Mouse (Mus musculus) cerebellum, adult (tissue): ENCODE measurements around the gene Pax4.

Experiments used
- ATAC-seq: cut with Nextera tagmentation; 2 replicates; pipeline ENCODE4 v1.9.2; 2017; ENCODE audit warnings: mild to moderate bottlenecking, moderate library complexity, mixed read lengths; ENCODE audit not compliant: insufficient number of reproducible peaks, low FRiP score, low TSS enrichment

Gene Pax4

DNA sequence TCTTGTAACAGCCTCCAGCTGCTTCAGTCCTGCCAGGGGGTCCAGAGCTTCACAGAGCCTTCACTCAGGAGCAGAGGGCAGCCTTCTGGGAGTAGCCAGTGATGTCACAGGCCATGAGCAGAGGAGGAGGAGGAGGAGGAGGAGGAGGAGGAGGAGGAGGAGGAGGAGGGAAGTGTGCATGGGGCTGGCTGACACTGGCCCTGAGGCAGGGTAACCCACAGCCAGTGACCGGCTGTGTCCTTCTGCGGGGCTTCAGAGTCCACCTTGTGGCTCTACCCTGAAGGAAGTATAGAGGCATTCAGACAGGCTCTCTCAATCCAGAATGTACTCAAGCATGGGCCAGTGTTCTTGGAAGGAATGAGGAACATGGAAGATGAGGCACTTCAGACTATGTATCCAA is at the start of gene Pax4:
Gene Pax4 (minus strand): TSS at position 101 of the 400 bp plus-strand sequence.
- ATAC-seq = no peak

DNA sequence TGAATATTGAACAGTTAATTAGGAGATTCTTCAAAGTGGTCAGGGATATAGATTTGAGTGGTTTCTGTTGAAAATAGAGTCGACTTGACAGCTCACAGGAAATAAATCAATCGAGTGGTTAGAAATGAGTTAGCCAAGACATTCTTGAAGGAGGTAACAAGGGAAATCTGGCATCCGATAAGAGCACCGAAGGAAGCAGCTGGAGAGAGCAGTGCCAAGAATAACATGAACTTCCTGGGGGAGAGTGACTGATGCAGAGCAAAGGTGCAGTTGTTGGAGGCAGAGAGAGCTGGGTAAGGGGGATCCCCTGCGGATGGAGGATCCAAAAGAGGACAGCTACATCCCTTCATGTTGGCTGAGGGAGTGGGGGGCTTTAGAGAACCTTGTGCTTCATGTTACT is 48.7 kb upstream of the Pax4 start:
- no peak for ATAC-seq

DNA sequence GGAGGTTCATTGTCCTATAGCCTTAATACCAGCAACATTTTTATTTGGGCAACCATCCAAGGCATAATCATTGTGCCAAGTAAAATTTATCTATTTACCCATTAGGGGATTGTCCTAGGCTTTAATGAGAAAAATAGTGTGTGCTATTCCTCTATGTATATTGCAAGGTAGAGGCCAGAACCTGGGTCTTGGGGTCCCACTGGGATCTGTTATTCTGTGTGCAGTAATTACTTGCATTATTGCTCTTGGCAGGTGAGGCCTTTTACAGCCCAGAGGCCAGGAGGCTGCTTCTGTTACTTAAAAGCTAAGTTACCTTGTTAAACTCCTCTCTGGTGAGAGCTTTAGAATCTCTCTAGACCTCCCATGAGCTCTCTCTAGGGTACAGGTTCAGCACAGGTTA is 42.0 kb upstream of the Pax4 start:
- ATAC-seq = no peak

DNA sequence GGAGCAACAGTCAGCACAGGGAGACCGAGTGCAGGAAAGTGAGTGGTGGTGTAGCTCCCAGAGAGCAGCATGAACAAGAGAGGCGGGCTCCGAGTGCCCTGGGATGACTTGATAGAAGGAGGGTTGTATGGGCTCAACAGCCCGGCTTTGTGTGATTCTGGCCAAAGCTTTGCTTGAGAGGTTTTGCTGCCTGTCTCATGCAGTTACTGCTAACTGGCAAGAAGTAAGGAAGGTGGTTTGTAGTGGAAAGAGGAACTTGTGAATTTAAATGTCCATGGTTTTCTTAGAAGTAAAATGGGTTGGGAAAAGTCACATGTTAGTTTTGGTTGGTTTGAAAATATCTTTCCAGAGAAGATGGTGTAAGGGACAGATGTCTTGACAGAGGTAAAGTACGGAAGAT is 41.5 kb upstream of the Pax4 start:
- ATAC-seq = no peak

DNA sequence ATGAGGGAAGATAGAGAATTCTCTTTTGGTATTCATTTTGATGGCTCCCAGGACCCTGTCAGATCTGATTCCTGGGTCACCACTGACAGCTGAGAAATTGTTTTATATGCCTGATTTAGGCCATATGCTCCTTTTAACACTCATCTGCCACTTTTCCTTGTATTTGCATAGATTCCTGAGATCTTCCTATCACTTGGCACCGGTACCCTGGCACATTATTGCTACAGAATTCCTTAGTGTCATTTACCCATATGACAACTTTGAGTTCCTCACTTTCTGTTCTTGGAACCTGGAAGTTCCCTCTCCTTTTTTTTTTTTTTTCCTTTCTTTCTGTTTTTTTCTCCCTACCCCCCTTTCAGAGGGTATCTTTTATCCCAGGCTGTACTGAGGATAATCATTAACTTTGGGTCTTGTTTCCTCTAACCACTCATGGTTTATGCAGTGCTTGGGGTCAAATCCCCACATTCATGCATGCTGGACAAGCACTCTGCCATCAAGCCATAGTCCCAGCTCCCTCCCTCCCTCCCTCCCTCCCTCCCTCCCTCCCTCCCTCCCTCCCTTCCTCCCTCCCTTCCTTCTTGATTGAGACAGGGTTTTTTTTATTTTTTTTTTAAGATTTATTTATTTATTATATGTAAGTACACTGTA is 39.2 kb upstream of the Pax4 start:
- ATAC-seq = no peak

DNA sequence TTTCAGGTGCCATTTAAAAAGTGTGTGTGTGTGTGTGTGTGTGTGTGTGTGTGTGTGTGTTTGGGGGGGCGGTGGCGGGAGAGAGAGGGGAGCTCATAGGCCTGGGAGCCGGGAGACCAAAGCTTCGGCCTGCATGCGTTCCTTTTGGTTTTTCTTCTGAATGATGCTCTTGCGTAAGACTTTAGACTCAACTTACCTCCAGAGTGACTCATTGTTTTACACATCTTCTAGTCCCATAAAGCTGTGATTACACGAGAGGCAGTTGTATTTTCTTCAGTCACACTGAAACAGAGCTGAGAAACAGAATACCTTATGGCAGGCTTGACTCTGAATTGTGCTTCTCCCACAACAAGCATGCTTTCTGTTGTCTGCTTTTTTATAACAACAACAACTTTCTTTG is 37.8 kb upstream of the Pax4 start:
- ATAC-seq = no peak

DNA sequence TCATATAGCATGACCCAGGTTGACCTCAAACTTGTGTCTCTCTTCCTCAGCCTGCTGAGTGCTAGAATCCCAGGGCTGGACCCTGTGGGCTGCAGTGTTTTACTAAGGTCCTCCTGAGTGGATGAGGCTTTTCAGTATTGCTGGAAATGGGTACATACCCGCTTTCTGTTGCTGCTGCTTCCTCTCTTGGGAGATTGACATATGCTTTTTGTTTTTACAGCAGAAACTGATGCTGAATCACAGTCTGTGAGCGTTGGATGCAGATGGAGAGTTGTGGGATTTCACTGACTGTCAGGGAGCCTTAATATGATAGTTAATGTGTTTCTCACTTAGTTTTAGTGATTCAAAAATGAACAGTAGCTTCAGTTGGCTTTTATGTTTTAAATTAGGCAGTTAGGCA is 37.3 kb upstream of the Pax4 start:
- ATAC-seq = no peak

DNA sequence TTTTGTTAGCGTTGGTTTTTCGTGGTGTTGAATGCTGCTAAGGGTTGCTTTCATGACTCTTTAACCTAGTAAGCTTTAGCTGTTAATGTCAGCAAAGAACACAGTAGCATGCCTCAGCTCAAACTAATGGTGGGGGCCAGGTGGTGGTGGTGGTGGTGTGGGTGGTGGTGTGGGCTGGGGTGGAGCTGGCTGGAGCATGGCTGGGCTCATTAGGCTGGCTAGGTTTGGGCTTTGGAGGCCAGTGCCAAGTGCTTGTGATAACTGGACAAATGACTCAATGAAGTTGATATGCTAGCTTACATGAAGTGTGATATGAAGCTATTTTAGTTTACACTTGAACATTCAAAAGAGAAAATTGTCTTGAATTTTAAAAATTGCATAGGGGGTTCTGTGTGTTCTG is 36.9 kb upstream of the Pax4 start:
- ATAC-seq = no peak

DNA sequence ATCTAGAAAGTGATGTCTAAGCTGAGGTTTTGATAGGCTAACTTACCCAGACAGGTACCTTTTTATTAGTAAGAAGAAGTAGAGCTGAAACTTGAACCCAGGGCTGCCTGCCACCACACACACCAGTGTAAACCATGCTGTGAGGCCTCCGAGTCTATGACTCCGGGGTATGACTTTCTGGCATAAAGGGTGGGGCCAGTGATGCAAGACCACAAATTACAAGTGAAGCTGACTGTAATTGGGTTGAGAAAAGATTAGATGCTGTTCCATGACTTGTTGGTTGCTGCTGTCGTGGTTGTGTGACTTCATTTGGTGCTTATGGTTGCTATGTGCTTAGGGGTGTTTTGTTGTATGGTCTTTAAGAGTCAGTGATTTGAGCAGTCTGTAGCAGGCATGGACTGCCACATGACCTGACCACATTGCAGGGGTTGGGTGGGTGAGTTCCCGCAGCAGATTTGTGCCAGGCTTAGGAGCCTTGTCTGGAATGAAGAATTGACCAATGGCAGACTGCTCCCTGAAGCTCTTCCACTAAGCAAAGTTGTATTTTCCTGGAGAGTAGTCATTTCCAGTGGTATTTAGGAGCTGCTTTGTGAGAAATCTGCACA is 33.7 kb upstream of the Pax4 start:
- no peak for ATAC-seq

DNA sequence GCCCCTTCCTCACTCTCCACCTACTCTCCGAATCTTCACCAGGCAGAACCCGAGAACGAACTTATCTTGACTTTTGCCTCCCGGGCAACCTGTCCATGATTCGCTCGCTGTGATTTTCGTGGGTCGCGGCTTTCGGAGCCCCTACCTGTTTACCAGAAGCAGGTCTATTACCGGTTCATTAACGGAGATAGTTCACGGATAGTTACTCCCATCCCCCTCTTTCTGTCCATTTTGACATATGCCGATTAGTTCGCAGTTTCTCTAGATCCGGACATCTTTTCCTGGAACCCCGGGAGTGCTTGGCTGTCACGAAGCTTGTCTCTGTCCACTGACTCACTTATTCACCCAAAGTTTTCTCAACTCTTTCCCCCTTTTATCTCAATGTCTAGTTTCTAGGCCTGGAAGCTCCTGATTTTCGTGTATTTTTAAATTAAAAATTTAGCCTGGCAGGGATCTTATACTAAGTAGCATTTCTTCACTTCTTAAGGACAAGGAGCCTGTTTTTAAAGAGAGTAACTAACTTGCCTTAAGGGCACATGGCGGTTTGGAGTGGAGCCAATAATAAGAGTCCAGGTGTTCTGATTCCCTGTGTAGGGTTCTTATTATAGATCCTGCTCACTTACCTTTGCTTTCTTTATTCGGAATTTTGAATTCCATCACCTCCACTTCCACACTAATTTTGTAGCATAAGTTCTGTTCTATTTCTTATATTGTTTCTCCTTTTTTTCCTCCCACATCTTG is 31.8 kb upstream of the Pax4 start:
- ATAC-seq = no peak; the same call in 1 of the 2 replicates

DNA sequence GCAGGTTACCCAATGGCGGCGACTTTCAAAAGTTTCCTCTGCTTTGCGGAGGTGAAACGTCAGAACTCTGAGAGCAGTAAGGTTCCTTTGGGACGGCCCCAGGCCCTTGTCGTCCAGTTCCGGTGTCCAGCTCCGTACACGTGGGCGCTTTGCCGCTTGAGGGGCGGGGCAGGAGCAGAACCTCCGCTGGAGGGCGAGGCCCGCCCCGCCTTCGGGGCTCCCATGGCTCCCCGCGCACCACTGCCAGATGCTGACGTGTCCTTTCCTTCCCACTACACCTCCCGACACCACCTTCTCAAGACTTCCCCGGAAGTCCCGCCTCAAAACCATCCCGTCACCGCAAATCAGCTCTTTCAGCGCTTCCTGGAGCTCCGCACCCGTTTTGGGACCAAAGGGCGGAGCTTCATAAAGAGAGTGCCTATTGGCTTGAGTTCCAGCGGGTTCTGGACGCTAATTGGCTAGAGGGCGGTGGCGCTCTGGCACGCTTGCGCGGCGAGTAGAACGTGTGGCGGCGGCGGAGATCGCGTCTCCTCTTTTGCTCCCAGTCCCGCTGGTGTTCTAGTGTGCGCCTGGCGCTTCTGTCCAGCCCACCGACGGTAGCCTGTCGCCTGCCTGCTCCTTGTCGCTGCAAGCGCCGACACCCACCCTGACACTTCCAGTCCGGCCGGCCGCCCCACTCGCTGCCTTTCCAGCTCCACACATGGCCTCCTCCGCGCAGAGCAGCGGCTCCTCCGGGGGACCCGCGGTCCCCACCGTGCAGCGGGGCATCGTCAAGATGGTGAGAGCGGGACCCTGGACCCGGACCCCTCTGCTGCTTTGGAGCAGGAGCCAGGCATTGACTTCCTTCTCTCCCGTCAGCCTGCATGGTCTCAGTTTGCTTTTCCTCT is 31.0 kb upstream of the Pax4 start:
- peak; percentile 98 for ATAC-seq

DNA sequence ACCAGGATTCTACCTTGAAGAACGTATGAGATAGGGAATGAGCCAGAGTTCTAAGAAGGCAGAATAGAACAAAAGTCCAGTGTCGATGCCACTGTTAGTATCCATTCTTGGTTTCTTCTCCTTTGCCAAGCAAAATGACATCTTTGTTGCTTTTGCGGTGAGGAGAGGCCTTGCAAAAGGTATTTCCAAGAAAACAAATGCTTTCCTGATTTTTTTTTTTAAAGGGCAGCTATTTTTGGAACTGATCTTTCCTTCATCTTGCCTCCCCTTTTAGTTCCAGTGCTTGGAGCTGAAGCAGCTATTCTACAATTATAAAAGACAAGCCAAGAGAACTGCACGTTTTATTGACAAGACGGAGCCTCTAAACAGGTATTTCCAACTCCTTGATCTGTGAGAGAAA is 25.7 kb upstream of the Pax4 start, which contains the start of gene Snd1:
Gene Snd1 (plus strand): TSS at position 301 of the 400 bp plus-strand sequence.
- no peak for ATAC-seq

DNA sequence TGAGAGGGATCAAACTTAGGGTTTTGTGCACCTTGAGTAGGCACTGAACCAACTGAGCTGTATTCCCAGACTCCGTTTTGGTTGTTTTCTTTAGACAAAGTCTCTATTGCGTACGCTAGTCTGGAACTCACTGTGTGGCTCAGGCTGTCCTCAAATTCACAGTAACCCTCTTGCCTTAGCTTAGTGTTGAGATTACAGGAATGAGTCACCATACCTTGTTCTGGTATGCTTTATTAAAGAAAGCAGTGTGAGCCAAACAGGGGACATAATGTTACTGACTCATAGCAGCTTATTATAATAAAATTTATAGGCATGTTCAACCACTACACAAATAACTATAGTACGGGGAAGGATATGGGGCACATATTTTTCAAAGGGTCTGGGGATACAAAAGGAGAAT is 25.1 kb upstream of the Pax4 start:
- ATAC-seq = no peak

DNA sequence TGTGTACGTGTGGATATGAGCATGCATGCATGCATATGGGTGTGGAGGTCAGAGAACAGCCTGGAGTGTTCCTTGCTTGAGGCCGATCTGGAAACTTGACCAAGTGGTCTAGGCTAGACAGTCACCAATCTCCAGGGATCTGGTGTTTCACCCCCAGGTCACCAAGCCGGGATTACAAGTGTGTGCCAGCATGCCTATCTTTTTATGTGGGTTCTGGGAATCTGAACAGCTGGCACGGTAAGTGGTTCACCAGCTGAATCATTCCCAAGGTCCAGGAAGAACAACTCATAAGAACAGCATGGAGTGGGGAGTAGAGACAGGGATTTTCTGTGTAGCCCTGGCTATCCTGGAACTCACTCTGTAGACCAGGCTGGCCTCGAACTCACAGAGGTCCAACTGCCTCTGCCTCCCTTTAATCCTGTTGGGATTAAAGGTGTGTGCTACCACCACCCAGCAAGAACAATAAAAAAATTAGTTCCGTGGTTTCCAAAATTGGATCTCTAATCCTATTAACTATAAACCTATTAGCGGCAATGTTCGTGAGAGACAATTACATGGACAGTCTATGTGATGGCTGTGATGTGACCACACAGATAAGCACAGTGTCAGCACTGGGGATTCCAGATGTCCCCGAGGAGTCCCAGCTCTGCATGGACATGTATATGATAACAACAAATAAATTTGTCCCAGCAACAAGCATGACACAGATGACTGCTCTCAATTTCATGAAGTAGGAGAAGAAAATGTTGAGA is 22.3 kb upstream of the Pax4 start:
- ATAC-seq = no peak

DNA sequence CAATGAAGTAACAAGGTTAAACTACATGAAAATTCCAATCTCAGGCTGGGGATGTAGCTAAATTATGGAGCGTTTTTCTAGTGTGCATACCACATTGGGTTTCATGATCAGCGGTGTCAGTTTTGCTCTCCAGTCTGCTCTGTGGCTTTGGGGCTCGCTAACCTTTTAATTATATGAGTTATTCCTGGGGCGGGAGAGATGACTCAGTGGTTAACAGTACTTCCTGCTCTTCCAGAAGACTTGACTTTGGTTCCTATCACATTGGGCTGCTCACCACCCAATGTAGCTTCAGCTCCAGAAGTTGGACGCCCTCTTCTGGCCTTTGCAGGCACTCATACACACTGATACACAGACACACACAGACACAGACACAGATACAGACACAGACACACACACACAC is 21.5 kb upstream of the Pax4 start:
- ATAC-seq = no peak

DNA sequence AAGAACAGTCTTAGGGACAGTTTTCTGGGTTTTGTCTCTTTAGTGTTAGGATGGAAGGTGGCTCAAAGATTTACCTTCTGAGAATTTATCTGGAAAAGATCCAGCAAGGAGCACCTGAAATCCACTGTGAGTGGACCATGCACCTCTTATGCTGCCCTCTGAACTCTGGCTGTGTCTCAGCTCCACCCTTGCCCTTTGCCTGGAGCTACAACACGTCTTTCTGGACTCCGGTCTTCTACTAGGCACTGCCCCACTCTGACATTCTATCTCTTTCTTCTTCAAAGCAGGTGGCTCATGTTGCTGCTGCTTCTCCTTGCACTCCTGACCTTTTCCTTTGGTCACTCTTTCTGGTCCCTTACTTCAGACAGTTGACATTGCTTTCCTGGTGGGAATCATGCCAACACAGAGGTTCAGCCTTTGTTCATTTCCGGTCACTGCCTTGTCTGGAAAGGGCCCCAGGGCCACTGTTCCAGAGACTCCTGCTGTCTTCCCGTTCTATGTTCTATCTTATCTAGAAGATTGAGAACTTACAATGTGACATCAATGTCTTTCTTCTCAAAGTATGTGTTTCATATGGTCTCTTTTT is 21.0 kb upstream of the Pax4 start:
- ATAC-seq = no peak

DNA sequence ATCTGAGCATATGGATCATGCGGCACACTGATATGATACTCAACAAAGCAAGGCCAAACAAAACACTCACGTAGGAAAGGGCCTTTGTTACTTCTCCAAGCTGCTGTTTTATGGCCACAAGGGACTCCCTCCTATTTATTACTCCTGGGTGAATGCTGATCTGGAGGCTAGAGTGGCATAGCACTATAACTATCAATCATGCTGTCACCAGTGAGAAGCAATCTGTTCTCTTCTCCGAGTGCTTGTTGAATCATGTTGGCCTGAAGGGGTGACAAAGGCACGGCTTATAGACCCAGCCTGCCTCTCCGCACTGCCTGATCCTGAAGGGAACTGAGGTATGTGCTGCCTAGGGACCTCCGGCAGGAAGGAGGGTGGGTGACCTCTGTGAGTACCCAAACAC is 15.5 kb upstream of the Pax4 start:
- ATAC-seq = no peak

DNA sequence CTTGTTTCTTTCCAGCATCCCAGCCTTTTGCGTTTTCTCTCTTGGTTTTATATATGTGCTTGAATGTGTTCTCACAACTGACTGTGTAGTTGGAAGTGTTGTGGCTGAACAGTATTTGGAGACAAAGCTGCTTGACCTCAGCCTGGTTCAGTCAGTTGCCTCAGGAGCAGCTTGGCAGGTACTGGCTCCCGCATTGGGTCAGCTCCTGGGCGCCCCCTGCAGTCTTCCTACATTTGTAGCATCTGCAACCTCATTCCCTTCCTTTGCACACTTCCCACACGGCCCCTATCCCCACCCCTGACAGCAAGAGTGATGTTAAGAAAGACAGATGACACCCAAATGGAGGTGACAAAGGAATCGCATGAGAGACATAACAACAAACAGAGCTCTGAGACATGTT is 11.4 kb upstream of the Pax4 start:
- ATAC-seq = peak; percentile 85

DNA sequence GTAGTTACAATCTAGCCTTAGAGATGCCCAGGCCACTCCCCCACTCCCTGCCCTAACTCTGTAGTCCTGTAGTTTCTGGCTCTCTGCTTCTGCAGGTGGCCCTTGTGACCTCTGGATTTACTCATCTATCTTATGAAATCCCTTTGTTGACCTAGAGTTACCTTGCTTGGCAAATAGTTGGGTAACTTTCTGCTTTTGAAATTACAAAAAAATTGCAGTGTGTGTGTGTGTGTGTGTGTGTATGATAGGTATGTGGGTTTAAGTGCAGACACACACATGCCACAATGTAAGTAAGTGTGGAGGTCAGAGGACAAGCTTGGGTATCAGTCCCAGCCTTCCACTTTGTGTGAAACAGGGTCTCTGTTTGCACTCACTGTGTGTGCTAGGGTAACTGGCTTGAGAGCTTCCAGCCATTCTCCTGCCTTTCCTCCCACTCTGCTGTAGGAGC is 10.1 kb upstream of the Pax4 start:
- no peak for ATAC-seq

DNA sequence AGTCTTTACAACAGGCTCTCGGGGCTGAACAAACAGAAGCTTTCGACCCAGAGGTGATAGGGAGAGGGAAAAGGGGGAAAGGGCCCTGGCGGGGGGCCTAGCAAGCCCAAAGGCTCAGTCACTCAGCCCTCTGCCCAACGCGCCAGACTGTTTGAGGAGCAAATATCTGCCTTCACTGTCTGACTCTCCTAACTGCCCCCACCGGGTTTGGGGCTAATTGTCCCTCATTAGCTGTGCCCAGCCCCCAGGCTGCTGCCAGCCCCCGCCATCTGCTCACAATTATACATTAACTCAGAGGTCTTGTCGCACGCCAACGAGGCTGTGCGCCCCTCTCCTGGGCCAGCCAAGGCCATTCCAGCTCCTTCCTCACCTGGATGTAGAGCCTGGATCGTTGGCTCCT is 1.8 kb upstream of the Pax4 start:
- no peak for ATAC-seq
